Mouse (Mus musculus): ENCODE measurements around the gene Cfi. TPM values are rescaled to one million over a fixed set of nuclear protein-coding genes. Genes with fewer than 3 reads are reported as not detected.

Gene Cfi
- polyA plus RNA-seq, 1 experiment: 0.04 TPM

GRCm38 (mm10) chr3:129901271-129901809, 65.7 kb downstream of the Cfi start, which contains the start of gene Casp6:
Gene Casp6, plus strand, starts transcription at chr3:129901425.
- peak; percentile 90 for DNase-seq (ENCODE audit: low read depth)
- TF ChIP-seq CTCF (IDR thresholded peaks at IDR 0.05; ENCODE audit: borderline replicate concordance, extremely low read depth, insufficient read depth, insufficient read length) (no peak), POLR2A (IDR thresholded peaks at IDR 0.05; ENCODE audit: borderline replicate concordance, extremely low read depth, insufficient read depth, insufficient read length, poor library complexity, severe bottlenecking) (no peak)

GRCm38 (mm10) chr3:129903369-129903768, 67.7 kb downstream of the Cfi start:
- TF ChIP-seq CTCF (IDR thresholded peaks at IDR 0.05; ENCODE audit: borderline replicate concordance, extremely low read depth, insufficient read depth, insufficient read length) (no peak), POLR2A (IDR thresholded peaks at IDR 0.05; ENCODE audit: borderline replicate concordance, extremely low read depth, insufficient read depth, insufficient read length, poor library complexity, severe bottlenecking) (no peak)
- DNase-seq (ENCODE audit: low read depth): no peak

- TF ChIP-seq POLR2A (IDR thresholded peaks at IDR 0.05; ENCODE audit: borderline replicate concordance, extremely low read depth, insufficient read depth, insufficient read length, poor library complexity, severe bottlenecking) (no peak), CTCF (IDR thresholded peaks at IDR 0.05; ENCODE audit: borderline replicate concordance, extremely low read depth, insufficient read depth, insufficient read length) (no peak)
- DNase-seq (ENCODE audit: low read depth): no peak
These were observed 68.2 kb downstream of the Cfi start for GRCm38 (mm10) chr3:129903866-129904265.

GRCm38 (mm10) chr3:129904381-129905132, 68.9 kb downstream of the Cfi start:
- DNase-seq (ENCODE audit: low read depth): no peak
- TF ChIP-seq CTCF (IDR thresholded peaks at IDR 0.05; ENCODE audit: borderline replicate concordance, extremely low read depth, insufficient read depth, insufficient read length) (no peak), POLR2A (IDR thresholded peaks at IDR 0.05; ENCODE audit: borderline replicate concordance, extremely low read depth, insufficient read depth, insufficient read length, poor library complexity, severe bottlenecking) (no peak)

- DNase-seq (ENCODE audit: low read depth): no peak
- TF ChIP-seq POLR2A (IDR thresholded peaks at IDR 0.05; ENCODE audit: borderline replicate concordance, extremely low read depth, insufficient read depth, insufficient read length, poor library complexity, severe bottlenecking): no peak
- TF ChIP-seq CTCF (IDR thresholded peaks at IDR 0.05; ENCODE audit: borderline replicate concordance, extremely low read depth, insufficient read depth, insufficient read length): no peak
These were observed 76.3 kb downstream of the Cfi start for GRCm38 (mm10) chr3:129912025-129912424.

GRCm38 (mm10) chr3:129913241-129913640, 77.6 kb downstream of the Cfi start:
- TF ChIP-seq CTCF (IDR thresholded peaks at IDR 0.05; ENCODE audit: borderline replicate concordance, extremely low read depth, insufficient read depth, insufficient read length) (no peak), POLR2A (IDR thresholded peaks at IDR 0.05; ENCODE audit: borderline replicate concordance, extremely low read depth, insufficient read depth, insufficient read length, poor library complexity, severe bottlenecking) (no peak)
- no peak for DNase-seq (ENCODE audit: low read depth)

GRCm38 (mm10) chr3:129917424-129917823, 81.7 kb downstream of the Cfi start:
- no peak for DNase-seq (ENCODE audit: low read depth)

GRCm38 (mm10) chr3:129918434-129918833, 82.8 kb downstream of the Cfi start:
- no peak for TF ChIP-seq POLR2A (IDR thresholded peaks at IDR 0.05; ENCODE audit: borderline replicate concordance, extremely low read depth, insufficient read depth, insufficient read length, poor library complexity, severe bottlenecking)
- TF ChIP-seq CTCF (IDR thresholded peaks at IDR 0.05; ENCODE audit: borderline replicate concordance, extremely low read depth, insufficient read depth, insufficient read length): peak; percentile 84

More at GRCm38 (mm10) chr3:129917424-129917823, 81.7 kb downstream of the Cfi start:
- no peak for TF ChIP-seq CTCF (IDR thresholded peaks at IDR 0.05; ENCODE audit: borderline replicate concordance, extremely low read depth, insufficient read depth, insufficient read length)
- no peak for TF ChIP-seq POLR2A (IDR thresholded peaks at IDR 0.05; ENCODE audit: borderline replicate concordance, extremely low read depth, insufficient read depth, insufficient read length, poor library complexity, severe bottlenecking)

GRCm38 (mm10) chr3:129923581-129923980, 87.9 kb downstream of the Cfi start:
- no peak for DNase-seq (ENCODE audit: low read depth)

More at GRCm38 (mm10) chr3:129918434-129918833, 82.8 kb downstream of the Cfi start:
- peak; percentile 91 for DNase-seq (ENCODE audit: low read depth)

More at GRCm38 (mm10) chr3:129923581-129923980, 87.9 kb downstream of the Cfi start:
- TF ChIP-seq POLR2A (IDR thresholded peaks at IDR 0.05; ENCODE audit: borderline replicate concordance, extremely low read depth, insufficient read depth, insufficient read length, poor library complexity, severe bottlenecking) (no peak), CTCF (IDR thresholded peaks at IDR 0.05; ENCODE audit: borderline replicate concordance, extremely low read depth, insufficient read depth, insufficient read length) (no peak)

Other genes with a start within 250 kb of the Cfi start
- gene Egf, start 80.6 kb upstream of the Cfi start, polyA plus RNA-seq (2012; rRNA removed): 4.8 and 4.9 TPM in 2 replicates
- gene Lrit3, start 31.9 kb upstream of the Cfi start, polyA plus RNA-seq (2012; rRNA removed): 0.15 and 0.23 TPM in 2 replicates
- gene Rrh, start 13.3 kb upstream of the Cfi start, polyA plus RNA-seq (2012; rRNA removed): 0.59 and 1.2 TPM in 2 replicates
- gene Gar1, start 4.5 kb upstream of the Cfi start, polyA plus RNA-seq (2012; rRNA removed): 56.6 and 57.6 TPM in 2 replicates
- 23.5 and 23.9 TPM in 2 replicates for gene Pla2g12a, start 42.7 kb downstream of the Cfi start, polyA plus RNA-seq (2012; rRNA removed)
- gene Casp6, start 65.5 kb downstream of the Cfi start, polyA plus RNA-seq (2012; rRNA removed): 26.4 and 38.0 TPM in 2 replicates
- gene Mcub, start 134.3 kb downstream of the Cfi start, polyA plus RNA-seq (2012; rRNA removed): 3.0 and 3.8 TPM in 2 replicates
- 60.9 and 82.0 TPM in 2 replicates for gene Sec24b, start 225.7 kb downstream of the Cfi start, polyA plus RNA-seq (2012; rRNA removed)